Mouse (Mus musculus): Measurements from ENCODE around the gene Cox6a2.

Gene Cox6a2

DNA sequence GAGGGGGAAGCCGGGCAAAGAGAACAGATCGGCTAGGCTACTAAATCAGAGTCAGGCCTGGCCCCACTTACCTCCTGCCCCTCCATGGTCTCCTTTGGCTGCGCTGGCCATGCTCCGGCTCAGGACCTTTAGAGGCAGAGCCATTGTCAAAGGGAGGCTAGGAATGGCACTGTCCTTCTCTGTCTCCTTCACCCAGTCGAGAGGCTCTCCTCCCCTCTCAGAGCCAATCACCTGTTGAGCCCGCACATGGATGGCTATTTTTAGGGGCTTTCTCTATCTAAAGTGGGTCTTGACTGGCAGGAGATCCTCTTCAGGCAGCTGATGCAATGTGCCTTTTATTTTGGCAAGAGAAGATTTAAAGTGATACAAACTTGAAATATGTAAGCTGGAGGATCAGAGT, at the start of gene Cox6a2:
Cox6a2 (minus strand) TSS at position 236 of the 400 bp plus-strand sequence.
- DNase-seq, result no peak

DNA sequence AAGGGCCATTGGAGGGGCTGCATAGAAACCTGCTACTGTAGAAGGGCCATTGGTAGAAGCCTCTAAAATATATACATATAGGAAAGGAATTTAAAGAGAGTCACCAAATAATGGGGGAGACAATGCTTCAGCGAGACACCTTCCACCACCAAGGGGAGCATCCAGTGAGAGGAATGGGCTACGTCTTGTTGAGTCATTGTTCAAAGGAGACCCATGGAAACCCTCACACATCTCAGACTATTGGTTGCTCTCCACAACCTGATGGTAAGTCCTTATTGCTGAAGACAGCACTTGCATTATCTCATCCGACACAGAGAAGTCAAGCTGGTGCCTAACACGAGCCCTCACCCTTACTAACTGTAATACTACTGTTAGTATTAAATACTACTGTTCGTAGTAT, 49.6 kb upstream of the Cox6a2 start:
- DNase-seq, result no peak

- DNase-seq, result no peak
Measured at GRCm38 (mm10) chr7:128254978-128255377, 48.8 kb upstream of the Cox6a2 start.

DNA sequence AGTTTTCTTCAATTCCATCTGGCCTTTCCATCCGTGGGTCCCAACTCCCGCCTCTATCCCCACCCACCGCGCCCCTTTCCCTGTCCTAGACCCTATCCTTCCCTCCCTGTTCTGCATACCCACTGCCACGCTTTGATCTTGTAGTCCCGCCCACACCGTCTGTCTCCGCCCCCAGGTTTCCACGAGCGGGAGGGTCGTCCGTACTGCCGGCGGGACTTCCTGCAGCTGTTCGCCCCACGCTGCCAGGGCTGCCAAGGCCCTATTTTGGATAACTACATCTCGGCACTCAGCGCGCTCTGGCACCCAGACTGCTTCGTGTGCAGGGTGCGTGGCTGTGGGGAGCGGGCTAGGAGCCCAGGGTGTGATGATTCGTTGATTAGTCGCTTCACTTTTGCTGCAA, 46.4 kb upstream of the Cox6a2 start:
- DNase-seq, result no peak

DNA sequence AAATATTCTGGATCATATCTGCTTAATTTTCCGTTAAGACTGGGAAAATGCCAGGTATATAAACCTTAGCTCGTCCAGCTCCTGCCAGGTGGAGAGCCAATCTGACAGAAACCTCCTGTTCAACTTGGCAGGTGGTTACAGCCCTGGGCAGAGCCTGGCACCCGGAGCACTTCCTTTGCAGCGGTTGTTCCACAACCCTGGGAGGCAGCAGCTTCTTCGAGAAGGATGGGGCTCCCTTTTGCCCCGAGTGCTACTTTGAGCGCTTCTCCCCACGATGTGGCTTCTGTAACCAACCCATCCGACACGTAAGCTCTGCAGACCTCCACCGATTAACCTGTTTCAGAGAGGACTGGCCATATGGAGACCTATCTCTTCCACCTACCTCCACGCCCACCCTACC, 45.8 kb upstream of the Cox6a2 start:
- no peak for DNase-seq

- no peak for DNase-seq
Measured at GRCm38 (mm10) chr7:128249998-128250397, 43.8 kb upstream of the Cox6a2 start.

- no peak for DNase-seq
Measured at GRCm38 (mm10) chr7:128248081-128249042, 42.2 kb upstream of the Cox6a2 start.

- peak; percentile 90 for DNase-seq
Measured at GRCm38 (mm10) chr7:128247443-128247842, 41.3 kb upstream of the Cox6a2 start.

- no peak for DNase-seq
Measured at GRCm38 (mm10) chr7:128246496-128247391, 40.6 kb upstream of the Cox6a2 start, which contains the start of gene Tgfb1i1. TSS of gene Tgfb1i1 (plus strand) at chr7:128246812.

DNA sequence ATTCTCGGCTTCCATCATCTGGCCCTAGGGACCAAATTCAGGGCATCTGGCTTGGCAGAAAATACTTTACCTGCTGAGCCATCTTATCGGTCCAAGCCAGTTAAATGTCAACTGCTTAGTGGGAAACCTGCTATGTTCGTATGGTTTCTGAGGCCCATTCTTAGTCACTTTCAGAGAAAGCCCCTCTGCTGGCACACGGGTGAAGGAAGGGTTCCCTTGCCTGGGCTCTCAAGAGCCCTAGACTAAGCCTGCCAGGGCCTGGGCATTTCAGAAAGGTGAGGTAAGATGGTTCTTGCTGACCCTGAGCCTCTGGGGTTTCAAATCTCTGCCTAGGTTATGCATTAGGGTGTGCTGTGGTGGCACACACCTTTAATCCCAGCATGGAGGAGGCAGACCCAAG, 39.4 kb upstream of the Cox6a2 start:
- no peak for DNase-seq

DNA sequence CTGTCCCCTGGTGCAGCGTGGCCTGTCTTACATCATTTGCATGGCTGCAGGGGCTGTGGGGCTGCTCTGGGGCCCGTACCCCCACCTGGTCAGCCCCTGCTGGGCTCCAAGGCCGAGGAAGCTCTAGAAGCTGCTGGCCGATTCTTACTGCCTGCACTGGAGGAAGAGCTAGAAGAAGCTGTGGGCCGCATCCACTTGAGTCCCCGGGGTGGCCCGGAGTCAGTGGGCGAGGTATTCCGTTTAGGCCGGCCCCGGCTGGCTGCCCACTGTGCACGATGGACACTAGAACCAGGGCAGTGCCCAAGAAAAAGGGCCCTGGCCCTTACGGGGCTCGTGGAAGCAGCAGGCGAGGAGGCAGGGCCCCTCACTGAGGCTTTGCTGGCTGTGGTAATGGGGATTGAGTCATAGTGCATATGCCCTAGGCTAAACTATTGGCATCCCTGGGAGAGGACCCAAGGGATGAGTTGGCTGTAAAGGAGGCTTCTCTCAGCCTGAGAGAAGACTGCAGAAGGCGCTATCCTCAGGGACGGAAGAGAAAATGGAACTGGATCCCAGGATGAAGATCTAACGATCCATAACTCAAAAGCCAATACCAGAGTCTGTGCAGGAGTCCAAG, 38.3 kb upstream of the Cox6a2 start:
- DNase-seq, result no peak

DNA sequence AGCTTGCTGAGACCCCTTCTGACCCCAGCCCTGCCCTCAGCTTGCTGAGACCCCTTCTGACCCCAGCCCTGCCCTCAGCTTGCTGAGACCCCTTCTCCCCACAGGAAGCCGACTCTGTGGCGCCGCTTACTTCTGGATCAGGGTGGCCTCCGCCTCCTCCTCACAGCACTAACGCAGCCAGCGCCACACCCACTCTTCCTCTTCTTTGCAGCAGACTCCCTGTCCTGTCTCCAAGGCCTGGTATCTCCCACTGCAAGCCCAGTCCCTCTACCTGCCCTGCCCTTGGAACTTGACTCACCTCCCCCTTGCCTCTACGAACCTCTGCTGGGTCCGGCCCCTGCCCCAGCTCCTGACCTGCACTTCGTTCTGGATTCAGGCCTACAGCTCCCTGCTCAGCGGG, 37.7 kb upstream of the Cox6a2 start:
- DNase-seq, result no peak

GRCm38 (mm10) chr7:128242331-128242730, 36.1 kb upstream of the Cox6a2 start:
- no peak for DNase-seq

GRCm38 (mm10) chr7:128240131-128240784, 34.1 kb upstream of the Cox6a2 start:
- DNase-seq, result peak; percentile 29

DNA sequence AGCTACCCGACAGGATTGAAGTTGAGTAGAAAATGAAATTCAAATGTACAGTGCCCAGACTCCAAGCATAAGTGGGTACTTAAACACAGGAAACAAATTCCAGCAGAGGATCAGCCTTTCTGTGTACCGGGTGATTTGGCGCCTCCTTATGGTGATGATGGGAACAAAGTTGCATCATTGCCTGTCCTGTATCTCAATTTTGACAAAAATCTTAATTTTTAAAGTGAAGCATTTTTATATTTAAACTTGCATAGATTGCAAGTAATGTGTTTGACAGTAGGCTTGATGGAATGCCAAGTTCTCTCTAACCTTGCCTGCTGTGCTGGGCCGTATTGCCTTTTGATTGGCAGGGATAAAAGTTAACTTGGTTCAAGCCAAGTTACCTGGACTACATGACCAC, 32.8 kb upstream of the Cox6a2 start:
- peak; percentile 67 for DNase-seq

DNA sequence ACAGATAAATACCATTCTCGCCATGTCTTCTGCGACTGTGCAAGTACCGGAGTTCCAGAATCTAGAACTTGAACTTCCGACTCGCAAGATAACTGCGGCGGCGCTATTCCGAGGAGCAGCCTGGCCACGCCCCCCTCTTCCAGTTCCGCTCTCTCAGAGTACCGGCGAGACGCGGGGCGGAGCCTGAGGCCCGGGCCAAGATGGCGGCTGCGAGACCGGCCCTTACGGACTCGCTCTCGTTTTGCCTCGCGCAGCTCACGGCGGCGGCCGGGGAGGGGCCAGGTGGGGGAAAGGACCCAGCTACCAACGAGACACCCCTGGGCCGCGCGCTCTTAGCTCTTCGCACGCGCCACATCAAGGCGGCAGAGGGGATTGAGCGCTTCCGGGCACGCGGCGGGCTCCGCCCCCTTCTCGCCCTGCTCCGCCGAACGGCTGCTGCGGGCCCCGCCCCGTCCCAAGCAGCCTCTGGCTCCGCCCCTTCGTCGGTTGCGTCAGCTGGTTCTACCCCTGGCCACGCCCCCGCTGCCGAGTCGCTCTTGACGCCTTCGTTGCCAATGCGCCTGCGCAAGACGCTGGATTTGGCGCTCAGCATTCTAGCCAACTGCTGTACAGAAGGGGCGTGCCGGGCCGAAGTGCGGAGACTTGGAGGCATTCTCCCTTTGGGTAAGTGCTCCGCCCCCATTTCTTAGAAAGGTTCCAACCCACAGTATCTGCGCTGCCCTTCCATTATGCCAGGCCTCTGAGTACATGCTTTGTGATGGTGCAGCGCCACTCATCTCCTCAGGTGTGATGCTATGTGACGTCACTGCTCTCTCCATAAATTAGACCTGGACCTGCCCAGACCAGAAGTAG, 32.0 kb upstream of the Cox6a2 start, which contains the start of gene 9130023H24Rik:
9130023H24Rik (minus strand) TSS at position 105 of the 852 bp plus-strand sequence.
- peak; percentile 99 for DNase-seq

DNA sequence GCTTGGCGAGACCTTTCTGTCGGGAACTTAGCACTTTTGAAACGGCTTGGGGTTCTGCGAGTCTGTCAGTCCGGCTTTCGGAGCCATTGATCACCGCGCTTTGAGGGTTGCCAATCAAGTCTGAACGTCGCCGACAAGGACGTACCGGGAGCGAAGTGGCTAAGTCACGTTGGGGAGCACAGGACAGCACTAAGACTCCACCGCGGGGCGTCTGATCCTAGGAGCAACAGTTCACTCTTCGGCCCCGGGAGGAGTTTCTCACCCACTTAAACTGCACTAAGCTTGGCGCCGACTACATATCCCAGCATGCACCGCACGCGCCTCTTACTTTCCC, 31.4 kb upstream of the Cox6a2 start:
- DNase-seq, result no peak

DNA sequence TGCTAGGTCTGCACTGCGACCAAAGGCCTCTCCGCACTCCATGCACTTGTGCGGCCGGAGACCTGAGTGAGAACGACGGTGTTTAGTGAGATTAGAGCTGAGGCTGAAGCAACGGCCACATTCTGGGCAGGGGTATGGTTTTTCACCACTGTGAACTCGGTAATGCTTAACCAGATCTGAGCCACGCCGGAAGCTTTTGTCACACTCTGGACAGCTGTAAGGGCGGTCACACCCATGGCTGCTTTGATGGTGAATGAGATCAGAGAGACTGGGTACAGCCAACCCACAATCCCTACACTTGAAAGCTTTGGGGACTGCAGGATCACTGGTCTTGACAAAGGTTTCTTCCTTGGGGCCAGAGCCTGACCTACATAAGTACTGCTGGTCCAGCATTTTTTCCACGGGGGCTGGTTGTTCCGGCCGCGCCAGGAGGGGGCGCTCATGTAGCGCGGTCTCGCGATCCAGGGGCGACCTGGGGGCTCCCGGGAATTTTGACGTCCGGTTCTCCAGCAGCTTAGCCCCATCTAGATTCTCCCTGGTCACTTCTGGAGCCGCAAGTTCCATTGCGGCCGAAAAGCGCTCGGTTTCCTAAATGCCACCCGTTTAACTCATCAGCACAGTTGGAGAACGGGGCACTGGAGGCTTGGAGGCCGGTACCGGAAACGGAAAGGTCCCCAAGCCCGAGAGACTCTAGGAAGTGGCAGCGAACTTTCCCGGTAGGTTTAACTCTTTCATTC, 30.8 kb upstream of the Cox6a2 start, which contains the start of gene Armc5:
Armc5 (plus strand) TSS at position 487 of the 737 bp plus-strand sequence.
- peak; percentile 93 for DNase-seq

- no peak for DNase-seq
Measured at GRCm38 (mm10) chr7:128236426-128236825, 30.2 kb upstream of the Cox6a2 start.

GRCm38 (mm10) chr7:128235481-128235880, 29.3 kb upstream of the Cox6a2 start:
- DNase-seq, result peak; percentile 96

DNA sequence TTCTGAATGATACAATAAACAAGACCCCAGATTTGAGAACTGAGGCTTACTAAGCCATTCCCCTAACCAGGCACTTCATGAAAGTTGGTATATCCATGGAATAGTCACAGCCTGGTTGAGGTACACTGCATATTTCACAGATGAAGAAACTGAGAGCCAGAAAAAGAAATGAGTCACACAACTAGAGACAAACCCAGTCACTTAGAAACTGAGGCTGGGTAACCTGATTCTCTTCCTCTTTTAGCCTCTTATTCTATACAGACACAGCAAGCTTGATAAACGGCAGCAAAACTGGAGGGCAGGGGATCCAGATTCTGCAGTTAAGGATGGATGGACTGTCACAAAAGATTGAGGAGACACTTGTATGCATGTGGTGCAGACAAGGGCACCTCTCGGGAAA, 28.6 kb upstream of the Cox6a2 start:
- DNase-seq, result no peak

All from kidney, adult 9 months (tissue).